Mouse (Mus musculus) kidney, adult 2 months (tissue): ENCODE measurements around the gene Ccdc162.

Experiments used
- CTCF ChIP-seq: fragments of 200-500 bp; conservative IDR thresholded peaks from 2 replicates; pipeline ENCODE4 v1.5.1; 2011; ENCODE audit warnings: low read depth, mild to moderate bottlenecking, control low read depth, low read length, moderate library complexity, mixed read lengths; ENCODE audit not compliant: insufficient read depth, insufficient read length
- POLR2A ChIP-seq: fragments of 200-500 bp; IDR thresholded peaks from one replicate; pipeline ENCODE4 v1.6.1; 2011; ENCODE audit warnings: low read depth, low read length, control low read depth

GRCm38 (mm10) chr10:41525696-41526095 lies 190.7 kb downstream of the Ccdc162 start:
- TF ChIP-seq POLR2A, result no peak
- TF ChIP-seq CTCF, result no peak
